Mouse (Mus musculus): ENCODE measurements around the gene Hist3h2a.

DNA sequence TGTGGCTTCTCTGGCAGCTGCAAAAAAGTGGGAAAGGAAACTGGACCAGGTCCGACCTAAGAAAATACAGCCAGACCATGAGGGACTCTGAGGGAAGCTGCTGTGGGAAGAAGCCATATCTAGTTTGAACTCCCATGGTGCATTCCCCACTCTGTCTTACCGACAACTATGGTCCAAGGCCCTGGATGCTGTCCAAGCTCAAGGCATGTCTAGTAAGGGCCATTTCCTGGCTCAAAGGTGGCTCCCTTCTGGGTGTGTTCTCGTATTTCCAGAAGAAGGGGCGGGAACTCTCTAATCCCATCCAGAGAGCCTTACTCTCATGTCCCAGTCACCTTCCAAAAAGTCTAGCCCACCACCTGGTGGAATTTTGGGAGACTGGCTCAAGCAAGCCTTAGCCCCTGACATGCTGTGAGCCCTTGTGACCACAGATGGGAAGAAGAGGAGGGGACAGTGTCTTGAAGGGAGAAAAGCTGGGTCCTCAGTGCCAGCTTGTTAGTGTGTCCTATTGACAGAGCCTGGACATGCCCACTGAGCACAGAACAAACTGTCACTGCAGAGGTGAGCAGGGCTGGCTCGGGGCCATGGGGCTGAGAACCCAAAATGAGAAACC is 26.0 kb downstream of the Hist3h2a start:
- TF ChIP-seq EP300 (optimal IDR thresholded peaks at IDR 0.05), result no peak
- TF ChIP-seq CTCF (IDR thresholded peaks at IDR 0.05; ENCODE audit: low read depth), result no peak

All from stomach, postnatal 0 days (tissue).